Mouse (Mus musculus) liver, embryonic 13.5 days (tissue): Measurements from ENCODE around the gene Tmem97. TPM values are rescaled to one million over a fixed set of nuclear protein-coding genes. Genes with fewer than 3 reads are reported as not detected.

Experiments used
- ATAC-seq: fragments of 200-750 bp; cut with Nextera tagmentation; 2 replicates; pipeline ENCODE4 v1.8.0; 2017; ENCODE audit warnings: low read depth, mild to moderate bottlenecking, moderate number of reproducible peaks, moderate library complexity
- DNase-seq: peaks from one replicate; pipeline ENCODE4 v3.0.0; 2022
- H3K27ac ChIP-seq: fragments of 300-500 bp; sonication (generic); 2 replicates; pipeline ENCODE4 v1.5.1; 2015; ENCODE audit warnings: moderate library complexity, mild to moderate bottlenecking, inconsistent platforms
- H3K27me3 ChIP-seq: fragments of 300-500 bp; sonication (generic); 2 replicates; pipeline ENCODE4 v1.6.1; 2015; ENCODE audit warnings: mild to moderate bottlenecking, inconsistent platforms
- H3K36me3 ChIP-seq: fragments of 300-500 bp; sonication (generic); 2 replicates; pipeline ENCODE4 v1.6.1; 2015; ENCODE audit warnings: mild to moderate bottlenecking, inconsistent platforms
- H3K4me1 ChIP-seq: fragments of 300-500 bp; sonication (generic); replicated peaks from 2 replicates; pipeline ENCODE4 v1.6.1; 2015; ENCODE audit warnings: inconsistent platforms
- H3K4me2 ChIP-seq: fragments of 300-500 bp; sonication (generic); 2 replicates; pipeline ENCODE4 v1.6.1; 2015; ENCODE audit warnings: inconsistent platforms, mild to moderate bottlenecking, moderate library complexity
- H3K4me3 ChIP-seq: fragments of 300-500 bp; sonication (generic); replicated peaks from 2 replicates; pipeline ENCODE4 v1.5.1; 2015; ENCODE audit warnings: mild to moderate bottlenecking, inconsistent platforms
- H3K9ac ChIP-seq: fragments of 300-500 bp; sonication (generic); 2 replicates; pipeline ENCODE4 v1.6.1; 2015; ENCODE audit warnings: mild to moderate bottlenecking, inconsistent platforms
- H3K9me3 ChIP-seq: fragments of 300-500 bp; sonication (generic); replicated peaks from 2 replicates; pipeline ENCODE4 v1.6.1; 2016; ENCODE audit warnings: inconsistent platforms
- WGBS: fragments of 180-500 bp; shearing (Covaris S2); methylation state at CpG from one replicate; pipeline ENCODE4 v1.1.7; 2015; ENCODE audit not compliant: insufficient replicate concordance; 5-methylcytosine and 5-hydroxymethylcytosine counted together
- polyA plus RNA-seq: library from polyadenylated mRNA; unstranded; fragments of >200 nt; fragmentation: Nextera tagmentation; extraction: Ambion mirVana; gene quantifications from 2 replicates; pipeline ENCODE4 v1.2.1, GENCODE M21; 2015

Tmem97 gene
- polyA plus RNA-seq, 1 experiment from 2014 or later = 110 TPM

DNA sequence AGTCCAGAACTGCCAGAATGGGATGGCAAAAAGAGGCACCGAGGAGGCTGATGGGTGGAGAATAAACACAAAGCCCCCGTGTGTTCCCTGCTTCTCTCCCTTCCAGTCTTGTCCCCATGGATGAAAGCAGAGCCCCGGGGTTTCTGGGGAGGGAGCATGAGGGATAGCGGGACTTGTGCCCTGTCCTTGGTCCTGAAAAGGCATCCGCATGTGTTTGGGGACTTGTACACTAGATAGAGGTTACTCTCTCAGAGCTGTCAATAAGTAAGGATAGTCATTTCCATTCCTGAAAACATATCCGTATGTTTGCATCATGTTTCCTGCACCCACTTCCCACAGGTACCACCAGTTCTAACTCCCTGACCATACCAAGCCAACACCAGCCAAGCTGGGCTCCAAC lies 54.7 kb downstream of the Tmem97 start:
- H3K9me3 ChIP-seq = no peaks in the 10 kb centered on the region
- no peak for ATAC-seq
- H3K4me2 ChIP-seq = no peak overlapping the region
- no peaks in the 10 kb centered on the region for H3K36me3 ChIP-seq
- H3K27me3 ChIP-seq = peaks cover 84% of the 10 kb centered on the region
- peaks cover 21% of the 10 kb centered on the region for H3K4me1 ChIP-seq
- no peak overlapping the region for H3K4me3 ChIP-seq
- DNase-seq = no peak
- H3K9ac ChIP-seq = no peak overlapping the region
- WGBS = 8% methylated on average over 6 of the region's 6 CpGs
- H3K27ac ChIP-seq = no peak overlapping the region

Other genes with a start within 250 kb of the Tmem97 start
- gene Spag5, start 249.2 kb downstream of the Tmem97 start, polyA plus RNA-seq = 30.3 and 32.6 TPM in 2 replicates
- 4.9 and 5.2 TPM in 2 replicates for gene Aldoc, start 227.8 kb downstream of the Tmem97 start, polyA plus RNA-seq
- 32.3 and 37.1 TPM in 2 replicates for gene Pigs, start 222.4 kb downstream of the Tmem97 start, polyA plus RNA-seq
- 27.4 and 28.0 TPM in 2 replicates for gene Unc119, start 207.3 kb downstream of the Tmem97 start, polyA plus RNA-seq
- not detected in 2 replicates for gene Foxn1, start 164.2 kb downstream of the Tmem97 start, polyA plus RNA-seq
- gene Slc13a2, start 128.6 kb downstream of the Tmem97 start, polyA plus RNA-seq = 0.07 TPM in 1 of 2 replicates, not detected in the other
- 6.1 and 6.5 TPM in 2 replicates for gene Slc46a1, start 85.1 kb downstream of the Tmem97 start, polyA plus RNA-seq
- gene Sarm1, start 53.0 kb downstream of the Tmem97 start, polyA plus RNA-seq = 0.16 and 0.29 TPM in 2 replicates
- 297 and 348 TPM in 2 replicates for gene Vtn, start 51.7 kb downstream of the Tmem97 start, polyA plus RNA-seq
- 0.09 and 0.24 TPM in 2 replicates for gene Sebox, start 47.3 kb downstream of the Tmem97 start, polyA plus RNA-seq
- 30.1 and 31.9 TPM in 2 replicates for gene Tmem199, start 38.6 kb downstream of the Tmem97 start, polyA plus RNA-seq
- gene Poldip2, start 38.6 kb downstream of the Tmem97 start, polyA plus RNA-seq = 78.1 and 82.4 TPM in 2 replicates
- 15.6 and 16.4 TPM in 2 replicates for gene Tnfaip1, start 14.4 kb downstream of the Tmem97 start, polyA plus RNA-seq
- 83.1 and 88.6 TPM in 2 replicates for gene Ift20, start 14.4 kb downstream of the Tmem97 start, polyA plus RNA-seq
- gene Nlk, start 146.6 kb upstream of the Tmem97 start, polyA plus RNA-seq = 6.4 and 6.5 TPM in 2 replicates
- gene Ccnq, start 201.0 kb upstream of the Tmem97 start, polyA plus RNA-seq = 24.2 and 26.5 TPM in 2 replicates